Mouse (Mus musculus) forebrain, embryonic 11.5 days (tissue): ENCODE measurements around the gene Slco3a1. TPM values are rescaled to one million over a fixed set of nuclear protein-coding genes. Genes with fewer than 3 reads are reported as not detected.
A peak's percentile ranks its signal among the peaks of the same experiment; 100 is the strongest.

Source experiments
- ATAC-seq: fragments of 200-750 bp; cut with Nextera tagmentation; replicated peaks from 2 replicates; pipeline ENCODE4 v1.8.0; 2017; ENCODE audit warnings: moderate TSS enrichment; ENCODE audit not compliant: low FRiP score
- DNase-seq: peaks from one replicate; pipeline ENCODE4 v3.0.0-alpha.2; 2017; ENCODE audit warnings: low spot score
- H3K27ac ChIP-seq: fragments of 300-500 bp; sonication (generic); 2 replicates; pipeline ENCODE4 v1.5.1; 2014; ENCODE audit warnings: low read depth, low read length
- H3K27me3 ChIP-seq: fragments of 300-500 bp; sonication (generic); 2 replicates; pipeline ENCODE4 v1.6.1; 2014; ENCODE audit warnings: mild to moderate bottlenecking, low read length, mixed read lengths; ENCODE audit not compliant: control insufficient read depth, insufficient read depth
- H3K36me3 ChIP-seq: fragments of 300-500 bp; sonication (generic); 2 replicates; pipeline ENCODE4 v1.6.1; 2014; ENCODE audit warnings: mild to moderate bottlenecking, low read length, moderate library complexity, mixed read lengths; ENCODE audit not compliant: control insufficient read depth, insufficient read depth
- H3K4me1 ChIP-seq: fragments of 300-500 bp; sonication (generic); replicated peaks from 2 replicates; pipeline ENCODE4 v1.6.1; 2014; ENCODE audit warnings: low read length, mixed read lengths; ENCODE audit not compliant: control insufficient read depth, insufficient read depth
- H3K4me2 ChIP-seq: fragments of 300-500 bp; sonication (generic); 2 replicates; pipeline ENCODE4 v1.6.1; 2014; ENCODE audit warnings: low read depth, mild to moderate bottlenecking, low read length, moderate library complexity, mixed read lengths; ENCODE audit not compliant: severe bottlenecking
- H3K4me3 ChIP-seq: fragments of 300-500 bp; sonication (generic); 2 replicates; pipeline ENCODE4 v1.5.1; 2014; ENCODE audit warnings: low read depth, low read length
- H3K9ac ChIP-seq: fragments of 300-500 bp; sonication (generic); 2 replicates; pipeline ENCODE4 v1.6.1; 2014; ENCODE audit warnings: low read length
- H3K9me3 ChIP-seq: fragments of 300-500 bp; sonication (generic); 2 replicates; pipeline ENCODE4 v1.6.1; 2016; ENCODE audit warnings: low read length, mixed read lengths; ENCODE audit not compliant: control insufficient read depth
- WGBS: fragments of 180-500 bp; shearing (Covaris S2); extraction: QIAGEN DNeasy Blood & Tissue Kit; methylation state at CpG from one replicate; pipeline ENCODE4 v1.1.7; 2014; 5-methylcytosine and 5-hydroxymethylcytosine counted together
- polyA plus RNA-seq: library from polyadenylated mRNA; unstranded; fragments of >200 nt; fragmentation: Nextera tagmentation; extraction: Ambion mirVana; gene quantifications from 2 replicates; pipeline ENCODE4 v1.2.1, GENCODE M21; 2014

Slco3a1 gene
- polyA plus RNA-seq, 1 experiment from 2014 or later: 6.1 TPM

DNA sequence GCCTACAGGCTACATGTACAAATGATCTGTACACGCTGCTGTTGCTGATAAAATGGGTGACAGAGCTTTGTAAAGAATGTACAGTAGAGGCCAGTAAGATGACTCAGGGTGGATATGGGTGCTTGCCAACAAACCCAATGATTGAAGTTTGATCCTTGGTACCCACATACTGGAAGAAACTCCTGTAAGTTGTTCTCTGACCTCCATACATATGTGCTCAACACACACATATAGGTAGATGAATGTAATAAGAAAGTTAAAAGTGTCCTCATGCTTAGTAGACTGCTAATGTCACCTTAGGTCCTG, 284.5 kb downstream of the Slco3a1 start:
- WGBS: 86% methylated on average over 1 of the region's 1 CpGs
- H3K4me1 ChIP-seq: no peaks in the 10 kb centered on the region

DNA sequence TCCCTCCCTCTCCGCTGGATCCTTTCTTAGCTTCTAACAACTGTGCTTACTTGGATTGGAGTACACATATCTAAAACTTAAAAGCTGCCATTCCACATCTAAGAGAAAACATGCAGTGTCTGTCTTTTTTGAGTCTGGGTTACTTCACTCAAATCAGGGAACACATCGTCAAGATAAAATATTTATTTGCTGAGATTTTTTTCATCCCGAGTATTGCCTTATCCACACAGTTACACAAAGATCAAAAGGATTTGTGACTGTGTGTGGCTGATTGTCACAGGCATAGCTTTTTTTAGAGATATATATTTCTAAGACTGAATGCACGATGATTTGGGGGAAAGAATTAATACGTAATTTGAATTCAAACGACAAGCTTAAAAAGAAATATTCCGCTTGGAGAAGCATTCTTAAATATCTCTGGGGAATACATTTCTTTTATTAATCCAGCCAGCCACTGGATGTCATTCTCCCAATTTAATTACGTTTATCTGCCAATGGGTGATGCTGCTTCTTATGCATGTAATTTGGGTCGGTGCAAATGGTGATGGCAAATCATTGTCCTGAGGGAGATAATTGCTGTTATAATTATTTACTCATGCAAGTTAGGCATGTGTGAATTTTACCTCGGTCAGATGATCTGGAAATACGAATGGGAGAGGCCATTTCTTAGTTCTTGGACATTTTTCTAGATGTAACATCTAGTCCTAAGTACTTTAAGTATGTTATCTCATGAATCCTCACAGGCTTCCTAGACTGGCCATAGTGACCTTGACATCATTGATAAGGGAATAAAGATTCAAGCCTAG, 285.1 kb downstream of the Slco3a1 start:
- DNase-seq (no peak), ATAC-seq (no peak)
- Histone ChIP-seq H3K27me3 (no peaks in the 10 kb centered on the region), H3K4me1 (no peaks in the 10 kb centered on the region), H3K9me3 (no peaks in the 10 kb centered on the region), H3K4me2 (no peak overlapping the region), H3K9ac (no peak overlapping the region), H3K27ac (no peak overlapping the region), H3K36me3 (no peaks in the 10 kb centered on the region), H3K4me3 (no peak overlapping the region)
- 83% methylated on average over 11 of the region's 11 CpGs for WGBS

More for the DNA sequence above, 284.5 kb downstream of the Slco3a1 start:
- H3K27me3 ChIP-seq: no peaks in the 10 kb centered on the region
- no peaks in the 10 kb centered on the region for H3K36me3 ChIP-seq
- DNase-seq: no peak
- H3K4me2 ChIP-seq: no peak overlapping the region
- no peak overlapping the region for H3K27ac ChIP-seq
- no peaks in the 10 kb centered on the region for H3K9me3 ChIP-seq
- ATAC-seq: no peak
- no peak overlapping the region for H3K9ac ChIP-seq
- H3K4me3 ChIP-seq: no peak overlapping the region

DNA sequence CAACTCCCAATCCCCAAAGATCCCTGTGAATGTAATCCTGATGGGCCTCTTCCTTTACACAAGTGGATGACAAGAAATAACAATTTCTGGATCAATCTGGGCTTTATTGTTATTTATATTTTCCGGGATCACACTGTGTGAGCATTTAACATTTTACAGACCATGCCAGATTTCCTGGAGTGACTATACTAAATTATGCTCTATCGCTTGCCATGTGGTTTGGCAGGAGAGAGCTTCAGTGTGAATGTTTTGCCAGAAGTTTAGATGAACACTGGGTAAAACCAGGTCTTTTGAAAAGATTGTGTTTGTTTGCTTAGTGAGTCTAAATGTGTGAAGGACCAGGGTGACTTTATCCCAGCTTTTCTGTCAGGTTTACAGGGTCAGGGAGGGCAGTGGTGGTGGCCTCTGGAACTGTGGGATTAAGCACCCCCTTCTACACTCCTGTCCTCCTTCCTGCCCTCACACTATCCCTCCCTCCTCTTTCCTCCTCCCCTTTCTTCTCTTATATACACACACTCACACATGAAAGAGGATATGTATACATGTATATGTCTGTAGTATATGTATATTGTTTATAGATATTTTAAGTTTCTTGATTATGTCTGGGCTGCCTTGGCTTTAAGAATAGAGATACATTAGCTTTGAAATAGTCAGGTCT, 287.9 kb downstream of the Slco3a1 start:
- DNase-seq (no peak), ATAC-seq (no peak)
- no peaks in the 10 kb centered on the region for H3K36me3 ChIP-seq
- no peak overlapping the region for H3K4me2 ChIP-seq
- no peak overlapping the region for H3K27ac ChIP-seq
- H3K4me3 ChIP-seq: no peak overlapping the region
- no peaks in the 10 kb centered on the region for H3K9me3 ChIP-seq
- H3K9ac ChIP-seq: no peak overlapping the region
- 97% methylated on average over 2 of the region's 2 CpGs for WGBS
- H3K27me3 ChIP-seq: no peaks in the 10 kb centered on the region
- no peaks in the 10 kb centered on the region for H3K4me1 ChIP-seq

DNA sequence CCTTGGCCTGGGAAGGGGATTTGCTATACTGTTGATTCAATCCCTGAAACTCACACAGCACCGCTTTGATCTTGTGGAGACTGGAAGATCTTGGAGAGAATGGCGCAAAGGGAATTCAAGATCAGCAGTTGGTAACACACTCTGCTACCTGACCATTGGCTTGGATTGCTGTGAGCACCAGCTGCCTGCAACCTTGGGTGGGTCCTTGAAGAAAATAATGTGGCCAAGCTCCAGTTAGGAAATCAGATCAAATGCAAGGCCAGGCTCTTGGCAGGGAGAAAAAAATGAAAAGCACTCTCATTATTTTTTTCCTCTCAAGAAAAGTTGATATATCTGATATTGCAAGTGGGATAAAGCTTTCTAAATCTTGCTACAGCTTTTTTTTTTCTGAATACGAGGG, 298.3 kb downstream of the Slco3a1 start:
- Histone ChIP-seq H3K4me1 (no peaks in the 10 kb centered on the region), H3K27me3 (no peaks in the 10 kb centered on the region), H3K4me3 (no peak overlapping the region), H3K36me3 (no peaks in the 10 kb centered on the region), H3K9me3 (no peaks in the 10 kb centered on the region), H3K4me2 (no peak overlapping the region), H3K27ac (no peak overlapping the region), H3K9ac (no peak overlapping the region)
- ATAC-seq: no peak
- WGBS: 84% methylated on average over 3 of the region's 3 CpGs
- no peak for DNase-seq

DNA sequence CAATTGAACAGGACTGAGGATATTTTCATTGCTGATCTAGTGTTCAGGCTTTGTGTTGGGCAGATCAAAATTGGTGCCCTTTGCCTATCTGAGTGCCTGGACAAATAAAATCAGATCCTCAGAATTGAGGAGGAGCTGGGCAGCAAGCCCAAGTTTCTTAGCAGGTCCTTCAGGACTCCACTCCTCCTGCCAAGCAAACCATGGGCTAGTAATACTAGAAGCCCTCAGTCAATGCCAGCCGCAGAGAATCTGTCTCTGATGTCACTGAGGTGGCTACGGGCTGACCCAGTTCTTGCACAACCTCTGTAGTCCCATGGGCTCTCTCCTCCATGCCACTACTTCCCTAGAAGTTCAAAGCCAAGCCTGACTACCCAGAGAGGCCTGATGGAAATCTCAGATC, 302.5 kb downstream of the Slco3a1 start:
- Histone ChIP-seq H3K27me3 (no peaks in the 10 kb centered on the region), H3K4me3 (no peak overlapping the region), H3K4me1 (no peaks in the 10 kb centered on the region), H3K4me2 (no peak overlapping the region), H3K36me3 (no peaks in the 10 kb centered on the region), H3K27ac (no peak overlapping the region), H3K9ac (no peak overlapping the region), H3K9me3 (no peaks in the 10 kb centered on the region)
- 96% methylated on average over 2 of the region's 2 CpGs for WGBS
- DNase-seq (no peak), ATAC-seq (no peak)

DNA sequence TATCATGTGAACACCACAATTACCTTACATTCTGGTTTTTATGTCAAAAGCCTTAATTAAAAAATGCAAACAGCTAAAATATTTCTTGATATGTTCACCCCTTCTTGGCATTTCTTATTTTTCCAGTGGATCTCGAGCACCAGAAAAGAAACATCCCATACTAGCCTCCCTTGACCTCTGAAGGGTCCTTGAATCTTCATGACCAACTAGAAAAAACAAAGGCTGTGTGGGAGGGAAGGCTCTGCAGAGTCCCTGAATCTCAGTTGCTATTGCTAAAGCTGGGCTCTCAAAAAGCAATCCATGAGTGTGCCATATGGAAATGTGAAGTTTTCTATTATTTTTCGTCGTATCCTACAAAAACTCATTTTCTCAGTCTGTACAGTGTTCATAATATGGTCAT, 313.3 kb downstream of the Slco3a1 start:
- Histone ChIP-seq H3K4me3 (no peak overlapping the region), H3K9ac (no peak overlapping the region), H3K36me3 (no peaks in the 10 kb centered on the region), H3K4me1 (peaks cover 6% of the 10 kb centered on the region), H3K27ac (peak overlapping the region; percentile 37; the same call in 1 of the 2 replicates), H3K27me3 (no peaks in the 10 kb centered on the region), H3K9me3 (peaks cover 2% of the 10 kb centered on the region; the same call in 1 of the 2 replicates), H3K4me2 (no peak overlapping the region)
- DNase-seq (no peak), ATAC-seq (no peak)
- WGBS: 88% methylated on average over 3 of the region's 3 CpGs

DNA sequence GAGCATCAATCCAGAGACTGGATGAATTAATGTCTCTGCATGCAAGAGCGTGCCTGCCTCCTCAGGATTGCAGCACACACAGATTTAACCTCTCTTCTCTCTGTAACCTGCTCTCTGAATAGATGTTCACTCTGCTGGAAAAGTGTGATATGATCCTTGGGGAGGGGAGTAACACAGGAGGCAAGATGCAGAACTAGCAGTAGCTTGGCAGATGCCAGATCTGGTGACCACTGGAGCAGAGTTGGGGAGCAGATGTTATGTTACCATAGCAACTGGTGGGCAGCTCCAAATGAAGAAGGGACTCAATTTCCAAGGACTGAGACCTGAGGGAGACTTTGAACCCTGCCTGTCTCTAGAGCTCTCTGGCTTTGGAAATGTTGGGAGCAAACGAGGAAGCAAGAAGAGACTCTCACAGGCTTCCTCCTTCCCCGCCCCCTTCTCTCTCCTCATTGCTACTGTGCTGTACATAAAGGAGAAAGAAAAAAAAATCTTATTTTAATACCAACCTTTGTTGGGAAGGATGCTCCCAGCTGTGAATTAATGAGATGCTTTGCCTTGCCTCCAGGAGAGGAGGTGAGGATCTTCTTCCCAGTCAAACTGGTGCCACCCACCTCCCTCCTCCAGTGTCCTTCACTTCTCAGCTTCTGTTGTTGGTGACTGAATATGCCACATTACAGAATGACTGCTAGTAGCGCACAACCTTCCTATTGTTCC, 314.0 kb downstream of the Slco3a1 start:
- Histone ChIP-seq H3K27ac (peak overlapping the region; percentile 37), H3K4me2 (no peak overlapping the region)

More for the DNA sequence above, 314.0 kb downstream of the Slco3a1 start:
- H3K36me3 ChIP-seq: no peaks in the 10 kb centered on the region
- peaks cover 2% of the 10 kb centered on the region; the same call in 1 of the 2 replicates for H3K9me3 ChIP-seq
- H3K27me3 ChIP-seq: no peaks in the 10 kb centered on the region
- peaks cover 6% of the 10 kb centered on the region for H3K4me1 ChIP-seq
- H3K4me3 ChIP-seq: no peak overlapping the region
- peak; percentile 79 for ATAC-seq
- no peak overlapping the region for H3K9ac ChIP-seq
- 39% methylated on average over 4 of the region's 4 CpGs for WGBS
- DNase-seq: peak; percentile 49
